Mouse (Mus musculus): ENCODE data around the gene Sh3bgrl3.

GRCm38 (mm10) chr4:134114038-134114437 is 14.6 kb downstream of the Sh3bgrl3 start:
- TF ChIP-seq CTCF (IDR thresholded peaks at IDR 0.05; ENCODE audit: insufficient read depth, low read depth, low read length): no peak
- TF ChIP-seq POLR2A (IDR thresholded peaks at IDR 0.05; ENCODE audit: insufficient read depth, low read depth, low read length): no peak

Data from olfactory bulb, adult 2 months (tissue).